Mouse (Mus musculus) lung, postnatal 14 days (tissue): ENCODE results near the gene Il18bp.
"Not testable (repeated sequence)": the region's sequence is repeated elsewhere in the genome, so short reads cannot be mapped to it uniquely, and the experiment has no call there.

Source experiments
- DNase-seq: peaks from one replicate; pipeline ENCODE4 v3.0.0; 2021

Gene Il18bp

GRCm38 (mm10) chr7:102018590-102018989, at the start of gene Il18bp:
Gene Il18bp, minus strand, starts transcription at chr7:102018690.
- DNase-seq, result no peak

GRCm38 (mm10) chr7:102066363-102066762, 47.9 kb upstream of the Il18bp start:
- DNase-seq, result no peak

GRCm38 (mm10) chr7:102065046-102065891, 46.8 kb upstream of the Il18bp start, which contains the start of the genes Rnf121, Xndc1 and Xntrpc:
Gene Rnf121, minus strand, starts transcription at chr7:102065469.
Gene Xndc1, plus strand, starts transcription at chr7:102065511.
Gene Xntrpc, plus strand, starts transcription at chr7:102065713.
- peak; percentile 89 for DNase-seq

GRCm38 (mm10) chr7:102064655-102065045, 46.2 kb upstream of the Il18bp start:
- no peak for DNase-seq

GRCm38 (mm10) chr7:102063891-102064290, 45.4 kb upstream of the Il18bp start:
- DNase-seq, result no peak

GRCm38 (mm10) chr7:102062203-102062602, 43.7 kb upstream of the Il18bp start:
- DNase-seq, result no peak

- no peak for DNase-seq
Measured at GRCm38 (mm10) chr7:102061353-102061752, 42.9 kb upstream of the Il18bp start.

GRCm38 (mm10) chr7:102048524-102048923, 30.0 kb upstream of the Il18bp start:
- not testable (repeated sequence) for DNase-seq

- DNase-seq, result no peak
Measured at GRCm38 (mm10) chr7:102042314-102042713, 23.8 kb upstream of the Il18bp start.

GRCm38 (mm10) chr7:102037318-102037717, 18.8 kb upstream of the Il18bp start:
- DNase-seq, result no peak

- no peak for DNase-seq
Measured at GRCm38 (mm10) chr7:102035534-102035933, 17.0 kb upstream of the Il18bp start.

GRCm38 (mm10) chr7:102034904-102035303, 16.4 kb upstream of the Il18bp start:
- DNase-seq, result no peak

GRCm38 (mm10) chr7:102025187-102026119, 7.0 kb upstream of the Il18bp start:
- DNase-seq, result no peak

- no peak for DNase-seq
Measured at GRCm38 (mm10) chr7:102023821-102024220, 5.3 kb upstream of the Il18bp start.

GRCm38 (mm10) chr7:102020934-102021333, 2.4 kb upstream of the Il18bp start:
- DNase-seq, result not testable (repeated sequence)

- DNase-seq, result no peak
Measured at GRCm38 (mm10) chr7:102019362-102019761, 872 bp upstream of the Il18bp start.

GRCm38 (mm10) chr7:102018034-102018433, 456 bp downstream of the Il18bp start:
- peak; percentile 36 for DNase-seq

- no peak for DNase-seq
Measured at GRCm38 (mm10) chr7:102017452-102017851, 1.0 kb downstream of the Il18bp start.

GRCm38 (mm10) chr7:102016936-102017335, 1.6 kb downstream of the Il18bp start:
- DNase-seq, result no peak

- no peak for DNase-seq
Measured at GRCm38 (mm10) chr7:102014995-102015394, 3.5 kb downstream of the Il18bp start.

- no peak for DNase-seq
Measured at GRCm38 (mm10) chr7:102013416-102013815, 5.1 kb downstream of the Il18bp start.

GRCm38 (mm10) chr7:102011855-102012254, 6.6 kb downstream of the Il18bp start:
- DNase-seq, result no peak

GRCm38 (mm10) chr7:102006520-102006919, 12.0 kb downstream of the Il18bp start:
- no peak for DNase-seq
